Mouse (Mus musculus): ENCODE measurements around the gene Ubqln1. TPM values are rescaled to one million over a fixed set of nuclear protein-coding genes. Genes with fewer than 3 reads are reported as not detected.

The Ubqln1 gene
- total RNA-seq, 2 experiments from 2014 or later, result 129 to 140 TPM

- intact Hi-C loops (cut with DNase I), result no loop called here
- DNase-seq (ENCODE audit: low spot score in 2 of 2), result no peak
These were observed 11.3 kb downstream of the Ubqln1 start for GRCm38 (mm10) chr13:58204202-58204601.

- intact Hi-C loops (cut with DNase I), result no loop called here
- peak; percentile 31 to 40 for DNase-seq (ENCODE audit: low spot score in 2 of 2)
These were observed 12.6 kb downstream of the Ubqln1 start for GRCm38 (mm10) chr13:58202903-58203302.

GRCm38 (mm10) chr13:58201908-58202307, 13.5 kb downstream of the Ubqln1 start:
- no peak for DNase-seq (ENCODE audit: low spot score in 2 of 2)
- intact Hi-C loops (cut with DNase I), result no loop called here

GRCm38 (mm10) chr13:58201343-58201742, 14.1 kb downstream of the Ubqln1 start:
- DNase-seq (ENCODE audit: low spot score in 2 of 2), result no peak
- intact Hi-C loops (cut with DNase I), result no loop called here

- intact Hi-C loops (cut with DNase I), result no loop called here
- DNase-seq (ENCODE audit: low spot score in 2 of 2), result no peak
These were observed 17.3 kb downstream of the Ubqln1 start for GRCm38 (mm10) chr13:58197981-58198640.

GRCm38 (mm10) chr13:58197211-58197610, 18.2 kb downstream of the Ubqln1 start:
- intact Hi-C loops (cut with DNase I), result no loop called here
- DNase-seq (ENCODE audit: low spot score in 2 of 2), result no peak

- DNase-seq (ENCODE audit: low spot score in 2 of 2), result no peak
- intact Hi-C loops (cut with DNase I), result no loop called here
These were observed 20.5 kb downstream of the Ubqln1 start for GRCm38 (mm10) chr13:58194908-58195307.

GRCm38 (mm10) chr13:58193221-58193620, 22.2 kb downstream of the Ubqln1 start:
- no peak for DNase-seq (ENCODE audit: low spot score in 2 of 2)
- intact Hi-C loops (cut with DNase I), result no loop called here

GRCm38 (mm10) chr13:58192146-58192545, 23.3 kb downstream of the Ubqln1 start:
- DNase-seq (ENCODE audit: low spot score in 2 of 2), result peak; percentile 25 to 53
- intact Hi-C loops (cut with DNase I), result no loop called here

- DNase-seq (ENCODE audit: low spot score in 2 of 2), result no peak
- intact Hi-C loops (cut with DNase I), result no loop called here
These were observed 23.9 kb downstream of the Ubqln1 start for GRCm38 (mm10) chr13:58191516-58191915.

- intact Hi-C loops (cut with DNase I), result no loop called here
- peak; percentile 57 to 78 for DNase-seq (ENCODE audit: low spot score in 2 of 2)
These were observed 26.0 kb downstream of the Ubqln1 start for GRCm38 (mm10) chr13:58189473-58189872.

- DNase-seq (ENCODE audit: low spot score in 2 of 2), result peak; percentile 83 to 89
- intact Hi-C loops (cut with DNase I), result no loop called here
These were observed 27.0 kb downstream of the Ubqln1 start for GRCm38 (mm10) chr13:58188412-58188811.

- intact Hi-C loops (cut with DNase I), result no loop called here
- no peak for DNase-seq (ENCODE audit: low spot score in 2 of 2)
These were observed 27.7 kb downstream of the Ubqln1 start for GRCm38 (mm10) chr13:58187751-58188150.

GRCm38 (mm10) chr13:58186281-58186680, 29.2 kb downstream of the Ubqln1 start:
- intact Hi-C loops (cut with DNase I), result no loop called here
- DNase-seq (ENCODE audit: low spot score in 2 of 2), result peak; percentile 13 to 25

- intact Hi-C loops (cut with DNase I), result no loop called here
These were observed 31.3 kb downstream of the Ubqln1 start for GRCm38 (mm10) chr13:58184111-58184510.

GRCm38 (mm10) chr13:58181607-58182551, 33.6 kb downstream of the Ubqln1 start:
- no peak for DNase-seq (ENCODE audit: low spot score in 2 of 2)
- intact Hi-C loops (cut with DNase I), result no loop called here

More at GRCm38 (mm10) chr13:58184111-58184510, 31.3 kb downstream of the Ubqln1 start:
- DNase-seq (ENCODE audit: low spot score in 2 of 2), result no peak

GRCm38 (mm10) chr13:58177511-58178208, 37.8 kb downstream of the Ubqln1 start:
- intact Hi-C loops (cut with DNase I), result no loop called here
- peak; percentile 100 for DNase-seq (ENCODE audit: low spot score in 2 of 2)

GRCm38 (mm10) chr13:58176105-58176504, 39.3 kb downstream of the Ubqln1 start:
- intact Hi-C loops (cut with DNase I), result no loop called here
- no peak for DNase-seq (ENCODE audit: low spot score in 2 of 2)

- intact Hi-C loops (cut with DNase I), result no loop called here
- DNase-seq (ENCODE audit: low spot score in 2 of 2), result no peak
These were observed 47.3 kb downstream of the Ubqln1 start for GRCm38 (mm10) chr13:58168119-58168518.

GRCm38 (mm10) chr13:58163343-58163742, 52.1 kb downstream of the Ubqln1 start:
- intact Hi-C loops (cut with DNase I), result no loop called here
- no peak for DNase-seq (ENCODE audit: low spot score in 2 of 2)

All from left cerebral cortex, postnatal 14 days (tissue).